Mouse (Mus musculus): ENCODE measurements around the gene Hyls1. TPM values are rescaled to one million over a fixed set of nuclear protein-coding genes. Genes with fewer than 3 reads are reported as not detected.

Gene Hyls1
- total and polyA plus RNA-seq, 3 experiments = 10.5 to 10.6 TPM; not detected in 1

DNA sequence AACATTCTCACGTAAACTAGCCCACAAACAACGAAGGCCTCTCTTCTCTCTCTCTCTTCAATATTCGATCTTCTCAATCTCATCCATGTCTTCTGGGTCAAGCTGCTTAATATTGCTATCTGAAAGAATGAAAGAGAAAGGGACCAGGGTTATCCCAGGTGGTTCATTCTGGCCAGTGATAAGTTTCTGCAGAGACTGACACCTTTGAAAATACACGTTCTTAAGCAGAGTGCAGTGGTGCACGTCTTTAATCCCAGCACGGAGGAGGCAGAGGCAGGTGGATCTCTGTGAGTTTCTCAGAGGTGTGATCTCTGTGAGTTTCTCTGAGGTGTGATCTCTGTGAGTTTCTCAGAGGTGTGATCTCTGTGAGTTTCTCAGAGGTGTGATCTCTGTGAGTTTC is 28.3 kb downstream of the Hyls1 start:
- H3K27ac ChIP-seq (ENCODE audit: control insufficient read depth, low read depth, low read length) = no peak overlapping the region
- no peak overlapping the region for H3K9ac ChIP-seq (ENCODE audit: control insufficient read depth, low read depth, low read length, poor library complexity, severe bottlenecking)
- peaks cover 5 to 18% of the 10 kb centered on the region in 2 experiments for H3K4me1 ChIP-seq (ENCODE audit: control insufficient read depth in 1 of 2, insufficient read depth in 2 of 2, low read length in 2 of 2)
- no peaks in the 10 kb centered on the region for H3K79me2 ChIP-seq (ENCODE audit: control insufficient read depth, insufficient read depth, low read length, poor library complexity)
- H3K27me3 ChIP-seq (ENCODE audit: control insufficient read depth in 1 of 2, insufficient read depth in 2 of 2, low read length in 2 of 2) = no peaks in the 10 kb centered on the region
- H3K4me3 ChIP-seq (ENCODE audit: control insufficient read depth in 1 of 2, insufficient read depth in 1 of 2, low read depth in 2 of 2, low read length in 2 of 2) = no peak overlapping the region
- H3K36me3 ChIP-seq (ENCODE audit: control insufficient read depth in 1 of 2, insufficient read depth in 2 of 2, low read length in 2 of 2) = peaks cover 0 to 6% of the 10 kb centered on the region in 2 experiments; a peak in 2 of 4 replicates
- no peak for DNase-seq (ENCODE audit: low read depth, low spot score)
- no peaks in the 10 kb centered on the region for H3K9me3 ChIP-seq (replicated peaks; ENCODE audit: insufficient read depth, low read length)
- TF ChIP-seq ELF1 (IDR thresholded peaks at IDR 0.05; ENCODE audit: low read depth, low read length) (no peak), RCOR1 (IDR thresholded peaks at IDR 0.05; ENCODE audit: low read depth, low read length) (no peak), HCFC1 (IDR thresholded peaks at IDR 0.05; ENCODE audit: low read depth, low read length) (no peak), MYB (IDR thresholded peaks at IDR 0.05; ENCODE audit: low read depth, low read length) (no peak), ZNF384 (IDR thresholded peaks at IDR 0.05; ENCODE audit: low read depth, low read length) (no peak), EP300 (IDR thresholded peaks at IDR 0.05; ENCODE audit: low read depth in 1 of 2, low read length in 2 of 2) (no peak), RAD21 (IDR thresholded peaks at IDR 0.05; ENCODE audit: low read depth, low read length) (no peak), USF2 (IDR thresholded peaks at IDR 0.05; ENCODE audit: borderline replicate concordance in 1 of 2, insufficient read depth in 1 of 2, low read depth in 1 of 2, low read length in 2 of 2) (no peak)

DNA sequence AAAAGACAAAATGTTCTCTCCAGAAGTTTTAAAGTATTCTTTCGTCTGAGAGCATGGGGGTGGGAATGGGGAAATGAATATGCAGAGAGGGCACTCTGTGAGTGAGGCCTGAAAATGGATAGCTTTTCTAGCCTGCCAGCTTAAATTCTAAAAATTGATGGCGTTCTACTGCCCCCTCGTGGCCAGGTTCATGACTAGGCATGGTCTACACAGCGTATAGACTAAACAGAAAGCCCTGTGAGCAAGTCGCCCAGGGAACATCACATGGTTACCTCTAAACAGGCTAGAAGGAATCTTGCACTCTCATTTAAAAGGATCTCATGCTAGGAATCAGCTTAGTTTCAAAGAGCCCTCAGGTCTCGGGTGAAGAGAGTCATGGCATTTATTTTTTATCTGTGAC is 28.7 kb downstream of the Hyls1 start:
- Histone ChIP-seq H3K9ac (ENCODE audit: control insufficient read depth, low read depth, low read length, poor library complexity, severe bottlenecking) (no peak overlapping the region; the same call in 1 of the 2 replicates), H3K79me2 (ENCODE audit: control insufficient read depth, insufficient read depth, low read length, poor library complexity) (no peaks in the 10 kb centered on the region), H3K27ac (ENCODE audit: control insufficient read depth, low read depth, low read length) (no peak overlapping the region), H3K4me1 (ENCODE audit: control insufficient read depth in 1 of 2, insufficient read depth in 2 of 2, low read length in 2 of 2) (peaks cover 4 to 14% of the 10 kb centered on the region in 2 experiments), H3K9me3 (replicated peaks; ENCODE audit: insufficient read depth, low read length) (no peaks in the 10 kb centered on the region), H3K27me3 (ENCODE audit: control insufficient read depth in 1 of 2, insufficient read depth in 2 of 2, low read length in 2 of 2) (no peaks in the 10 kb centered on the region), H3K4me3 (ENCODE audit: control insufficient read depth in 1 of 2, insufficient read depth in 1 of 2, low read depth in 2 of 2, low read length in 2 of 2) (no peak overlapping the region), H3K36me3 (ENCODE audit: control insufficient read depth in 1 of 2, insufficient read depth in 2 of 2, low read length in 2 of 2) (peaks cover 0 to 6% of the 10 kb centered on the region in 2 experiments; a peak in 2 of 4 replicates)
- peak; percentile 84 for DNase-seq (ENCODE audit: low read depth, low spot score)
- TF ChIP-seq MAZ (IDR thresholded peaks at IDR 0.05; ENCODE audit: low read depth, low read length) (no peak), MEF2A (IDR thresholded peaks at IDR 0.05; ENCODE audit: extremely low read depth, insufficient replicate concordance, low read depth, low read length, poor library complexity, severe bottlenecking) (no peak), TAL1 (IDR thresholded peaks at IDR 0.05; ENCODE audit: low read length) (no peak), CHD1 (IDR thresholded peaks at IDR 0.05; ENCODE audit: low read depth, low read length) (no peak), USF2 (IDR thresholded peaks at IDR 0.05; ENCODE audit: borderline replicate concordance in 1 of 2, insufficient read depth in 1 of 2, low read depth in 1 of 2, low read length in 2 of 2) (no peak), SMC3 (IDR thresholded peaks at IDR 0.05; ENCODE audit: low read depth, low read length) (peak; percentile 76), MAX (IDR thresholded peaks at IDR 0.05; ENCODE audit: low read length) (0 out of 2 replicates have a peak, but pooled peaks have one; percentile 25), SIN3A (IDR thresholded peaks at IDR 0.05; ENCODE audit: low read length) (no peak), ZMIZ1 (IDR thresholded peaks at IDR 0.05; ENCODE audit: low read depth, low read length) (no peak), ETS1 (IDR thresholded peaks at IDR 0.05; ENCODE audit: low read depth, low read length) (no peak), TBP (IDR thresholded peaks at IDR 0.05; ENCODE audit: low read depth, low read length) (no peak), E2F4 (IDR thresholded peaks at IDR 0.05; ENCODE audit: borderline replicate concordance, low read depth, low read length) (no peak), JUND (IDR thresholded peaks at IDR 0.05; ENCODE audit: low read depth, low read length) (no peak), ELF1 (IDR thresholded peaks at IDR 0.05; ENCODE audit: low read depth, low read length) (no peak), BHLHE40 (IDR thresholded peaks at IDR 0.05; ENCODE audit: borderline replicate concordance, low read depth, low read length) (no peak), POLR2AphosphoS5 (IDR thresholded peaks at IDR 0.05; ENCODE audit: borderline replicate concordance, low read depth, low read length) (no peak), MXI1 (IDR thresholded peaks at IDR 0.05; ENCODE audit: low read depth, low read length) (no peak), ZNF384 (IDR thresholded peaks at IDR 0.05; ENCODE audit: low read depth, low read length) (no peak), UBTF (IDR thresholded peaks at IDR 0.05; ENCODE audit: borderline replicate concordance, insufficient read depth, low read depth, low read length) (no peak), TCF12 (IDR thresholded peaks at IDR 0.05; ENCODE audit: low read depth, low read length) (no peak), RCOR1 (IDR thresholded peaks at IDR 0.05; ENCODE audit: low read depth, low read length) (no peak), HCFC1 (IDR thresholded peaks at IDR 0.05; ENCODE audit: low read depth, low read length) (no peak), NELFE (IDR thresholded peaks at IDR 0.05; ENCODE audit: low read depth, low read length) (no peak), GATA1 (IDR thresholded peaks at IDR 0.05; ENCODE audit: low read depth, low read length) (no peak), MAFK (IDR thresholded peaks at IDR 0.05; ENCODE audit: borderline replicate concordance, low read depth, low read length) (no peak), RAD21 (IDR thresholded peaks at IDR 0.05; ENCODE audit: low read depth, low read length) (peak; percentile 82), POLR2A (IDR thresholded peaks at IDR 0.05; ENCODE audit: control insufficient read depth in 1 of 2, insufficient read depth in 1 of 2, low read depth in 1 of 2, low read length in 2 of 2, poor library complexity in 1 of 2) (no peak), CHD2 (IDR thresholded peaks at IDR 0.05; ENCODE audit: low read length) (no peak), MYC (IDR thresholded peaks at IDR 0.05; ENCODE audit: low read depth, low read length) (no peak), MYB (IDR thresholded peaks at IDR 0.05; ENCODE audit: low read depth, low read length) (no peak)
